Mouse (Mus musculus) bone marrow, adult 2 months (tissue): ENCODE measurements around the gene Rab27a.

Experiments
- CTCF ChIP-seq: fragments of 200-500 bp; IDR thresholded peaks from 2 replicates; pipeline ENCODE4 v1.5.1; 2011; ENCODE audit warnings: low read length, control low read depth; ENCODE audit not compliant: control insufficient read depth, insufficient read depth
- POLR2A ChIP-seq: fragments of 200-500 bp; IDR thresholded peaks from 2 replicates; pipeline ENCODE4 v1.6.1; 2011; ENCODE audit warnings: low read depth, mild to moderate bottlenecking, control low read depth, low read length, borderline replicate concordance; ENCODE audit not compliant: control insufficient read depth

- TF ChIP-seq CTCF, result peak; percentile 39
- TF ChIP-seq POLR2A, result no peak
These were observed 47.1 kb downstream of the Rab27a start for GRCm38 (mm10) chr9:73091747-73092146.
